Mouse (Mus musculus): Measurements from ENCODE around the gene Cyp4f16. TPM values are rescaled to one million over a fixed set of nuclear protein-coding genes. Genes with fewer than 3 reads are reported as not detected.
A peak's percentile ranks its signal among the peaks of the same experiment; 100 is the strongest.
"Not testable (repeated sequence)": the region's sequence is repeated elsewhere in the genome, so short reads cannot be mapped to it uniquely, and the experiment has no call there.

Cyp4f16 gene
- 61.9 and 154 TPM in 2 replicates for polyA plus RNA-seq (2012; rRNA removed)

- 2% methylated on average over 5 of the region's 5 CpGs for WGBS
- peak; percentile 96 for DNase-seq (ENCODE audit: low read depth, low spot score)
Observed at GRCm38 (mm10) chr17:32536051-32536866, at the start of gene Cyp4f16. Gene Cyp4f16, plus strand, starts transcription at chr17:32536558.

- WGBS: 8% methylated on average over 30 of the region's 30 CpGs
- no peak for DNase-seq (ENCODE audit: low read depth, low spot score)
Observed at GRCm38 (mm10) chr17:32492349-32492980, 43.9 kb upstream of the Cyp4f16 start.

GRCm38 (mm10) chr17:32494601-32495000 is 41.8 kb upstream of the Cyp4f16 start:
- 32% methylated on average over 1 of the region's 1 CpGs for WGBS
- peak; percentile 60 for DNase-seq (ENCODE audit: low read depth, low spot score)

- 83% methylated on average over 4 of the region's 4 CpGs for WGBS
- not testable (repeated sequence) for DNase-seq (ENCODE audit: low read depth, low spot score)
Observed at GRCm38 (mm10) chr17:32500511-32500910, 35.8 kb upstream of the Cyp4f16 start.

- DNase-seq (ENCODE audit: low read depth, low spot score): no peak
- WGBS: 58% methylated on average over 3 of the region's 3 CpGs
Observed at GRCm38 (mm10) chr17:32501051-32501450, 35.3 kb upstream of the Cyp4f16 start.

GRCm38 (mm10) chr17:32503111-32503510 is 33.2 kb upstream of the Cyp4f16 start:
- no peak for DNase-seq (ENCODE audit: low read depth, low spot score)
- WGBS: 59% methylated on average over 2 of the region's 2 CpGs

- 2% methylated on average over 30 of the region's 30 CpGs for WGBS
- no peak for DNase-seq (ENCODE audit: low read depth, low spot score)
Observed at GRCm38 (mm10) chr17:32505851-32506728, 30.3 kb upstream of the Cyp4f16 start, which contains the start of gene Cyp4f17. Gene Cyp4f17, plus strand, starts transcription at chr17:32506050.

GRCm38 (mm10) chr17:32506729-32507245 is 29.6 kb upstream of the Cyp4f16 start:
- no peak for DNase-seq (ENCODE audit: low read depth, low spot score)
- WGBS: 49% methylated on average over 9 of the region's 9 CpGs

GRCm38 (mm10) chr17:32516126-32516525 is 20.2 kb upstream of the Cyp4f16 start:
- 64% methylated on average over 5 of the region's 5 CpGs for WGBS
- DNase-seq (ENCODE audit: low read depth, low spot score): no peak

GRCm38 (mm10) chr17:32521981-32522380 is 14.4 kb upstream of the Cyp4f16 start:
- WGBS: 93% methylated on average over 5 of the region's 5 CpGs
- no peak for DNase-seq (ENCODE audit: low read depth, low spot score)

- DNase-seq (ENCODE audit: low read depth, low spot score): no peak
- WGBS: 95% methylated on average over 4 of the region's 4 CpGs
Observed at GRCm38 (mm10) chr17:32522386-32522785, 14.0 kb upstream of the Cyp4f16 start.

GRCm38 (mm10) chr17:32522816-32523215 is 13.5 kb upstream of the Cyp4f16 start:
- 81% methylated on average over 5 of the region's 5 CpGs for WGBS

GRCm38 (mm10) chr17:32523895-32524294 is 12.5 kb upstream of the Cyp4f16 start:
- WGBS: 82% methylated on average over 11 of the region's 11 CpGs
- no peak for DNase-seq (ENCODE audit: low read depth, low spot score)

More at GRCm38 (mm10) chr17:32522816-32523215, 13.5 kb upstream of the Cyp4f16 start:
- DNase-seq (ENCODE audit: low read depth, low spot score): no peak

GRCm38 (mm10) chr17:32526341-32526740 is 10.0 kb upstream of the Cyp4f16 start:
- 97% methylated on average over 1 of the region's 1 CpGs for WGBS
- not testable (repeated sequence) for DNase-seq (ENCODE audit: low read depth, low spot score)

- DNase-seq (ENCODE audit: low read depth, low spot score): no peak
- 71% methylated on average over 11 of the region's 11 CpGs for WGBS
Observed at GRCm38 (mm10) chr17:32527748-32528147, 8.6 kb upstream of the Cyp4f16 start.

GRCm38 (mm10) chr17:32528408-32529337 is 7.7 kb upstream of the Cyp4f16 start:
- WGBS: 16% methylated on average over 26 of the region's 26 CpGs
- peak; percentile 97 for DNase-seq (ENCODE audit: low read depth, low spot score)

GRCm38 (mm10) chr17:32532356-32532755 is 4.0 kb upstream of the Cyp4f16 start:
- 63% methylated on average over 4 of the region's 4 CpGs for WGBS

GRCm38 (mm10) chr17:32534068-32534467 is 2.3 kb upstream of the Cyp4f16 start:
- DNase-seq (ENCODE audit: low read depth, low spot score): no peak
- 66% methylated on average over 6 of the region's 6 CpGs for WGBS

More at GRCm38 (mm10) chr17:32532356-32532755, 4.0 kb upstream of the Cyp4f16 start:
- not testable (repeated sequence) for DNase-seq (ENCODE audit: low read depth, low spot score)

- 26% methylated on average over 5 of the region's 5 CpGs for WGBS
- DNase-seq (ENCODE audit: low read depth, low spot score): no peak
Observed at GRCm38 (mm10) chr17:32536867-32537250, 501 bp downstream of the Cyp4f16 start.

Data from large intestine, adult 2 months (tissue).